ENCODE assay signal across 8 mouse cellular contexts in genomic region chr15:93275623-93276022, GRCm38 (mm10). TPM values are rescaled to one million over a fixed set of nuclear protein-coding genes. Genes with fewer than 3 reads are reported as not detected.
DNase-seq lines count a peak whose midpoint lies in the region; ATAC-seq and TF ChIP-seq lines count a peak whose summit lies in the region.

No protein-coding gene starts in this region.

- peak overlapping the region; percentile 47 for H3K9ac ChIP-seq in kidney, embryonic 15.5 days
- H3K9ac ChIP-seq in midbrain, embryonic 14.5 days (replicated peaks; ENCODE audit: low read length), result peak overlapping the region; percentile 59

- CTCF ChIA-PET in Patski (lab: Charles Lee), result interaction anchor here (0.8 to 1.6 kb wide), 2 partner anchors 11 to 22 kb away, joined by 3 to 6 read pairs; no protein-coding TSS in a partner anchor

- H3K27ac ChIP-seq in kidney, embryonic 15.5 days, result peak overlapping the region; percentile 85
- H3K27ac ChIP-seq in forebrain, embryonic 10.5 days, result peak overlapping the region; percentile 94
- peak overlapping the region; percentile 94; the same call in 1 of the 2 replicates for H3K27ac ChIP-seq in limb, embryonic 10.5 days
- H3K27ac ChIP-seq in midbrain, embryonic 14.5 days (replicated peaks; ENCODE audit: low read depth, low read length), result peak overlapping the region; percentile 89

- WGBS in kidney, embryonic 15.5 days, result under 1% methylated on average over 21 of the region's 21 CpGs
- 1% methylated on average over 21 of the region's 21 CpGs for WGBS in forebrain, embryonic 10.5 days
- under 1% methylated on average over 21 of the region's 21 CpGs for WGBS in limb, embryonic 10.5 days
- WGBS in midbrain, embryonic 14.5 days, result under 1% methylated on average over 21 of the region's 21 CpGs

- H3K4me3 ChIP-seq in kidney, embryonic 15.5 days (replicated peaks), result peak overlapping the region; percentile 81
- peak overlapping the region; percentile 74 for H3K4me3 ChIP-seq in forebrain, embryonic 10.5 days
- H3K4me3 ChIP-seq in limb, embryonic 10.5 days, result peak overlapping the region; percentile 85
- H3K4me3 ChIP-seq in midbrain, embryonic 14.5 days (replicated peaks; ENCODE audit: low read depth, low read length), result peak overlapping the region; percentile 68

- DNase-seq in kidney, postnatal 4 days, result no peak
- peak; percentile 13 for DNase-seq in Patski (ENCODE audit: low read depth, low spot score)
- no peak for DNase-seq in forebrain, embryonic 10.5 days (ENCODE audit: extremely low spot score, low spot score)
- peak; percentile 61 for DNase-seq in limb, embryonic 10.5 days (ENCODE audit: low spot score)
- DNase-seq in midbrain, embryonic 14.5 days, result no peak
- no peak for DNase-seq in urinary bladder, postnatal 14 days (ENCODE audit: low spot score)
- DNase-seq in layer of hippocampus, adult 8-10 months (ENCODE audit: low spot score in 2 of 2), result no peak

- TF ChIP-seq CTCF in Patski (IDR thresholded peaks at IDR 0.05), result no peak

- H3K27me3 ChIP-seq in kidney, embryonic 15.5 days, result no peaks in the 10 kb centered on the region
- H3K27me3 ChIP-seq in Patski, result no peaks in the 10 kb centered on the region
- no peaks in the 10 kb centered on the region for H3K27me3 ChIP-seq in forebrain, embryonic 10.5 days (ENCODE audit: poor library complexity, severe bottlenecking)
- no peaks in the 10 kb centered on the region for H3K27me3 ChIP-seq in limb, embryonic 10.5 days (ENCODE audit: low read depth, poor library complexity, severe bottlenecking)
- H3K27me3 ChIP-seq in midbrain, embryonic 14.5 days (ENCODE audit: control insufficient read depth, insufficient read depth, low read length), result no peaks in the 10 kb centered on the region

- ATAC-seq in kidney, embryonic 15.5 days (replicated peaks; ENCODE audit: low FRiP score), result peak; percentile 60
- ATAC-seq in Patski, result peak; percentile 52
- ATAC-seq in midbrain, embryonic 14.5 days (ENCODE audit: low FRiP score, low TSS enrichment), result peak; percentile 47

- no peaks in the 10 kb centered on the region for H3K9me3 ChIP-seq in kidney, embryonic 15.5 days (replicated peaks)
- no peaks in the 10 kb centered on the region for H3K9me3 ChIP-seq in forebrain, embryonic 10.5 days
- no peaks in the 10 kb centered on the region for H3K9me3 ChIP-seq in limb, embryonic 10.5 days (replicated peaks)
- no peaks in the 10 kb centered on the region for H3K9me3 ChIP-seq in midbrain, embryonic 14.5 days (ENCODE audit: control insufficient read depth, low read length)

- in situ Hi-C loops in Patski (cut with MboI; ENCODE audit: low pct_unique_long_range_greater_than_20kb), result no loop called here

- H3K36me3 ChIP-seq in kidney, embryonic 15.5 days, result peaks cover 8% of the 10 kb centered on the region
- peaks cover 15% of the 10 kb centered on the region for H3K36me3 ChIP-seq in forebrain, embryonic 10.5 days (replicated peaks)
- peaks cover 9% of the 10 kb centered on the region for H3K36me3 ChIP-seq in limb, embryonic 10.5 days
- peaks cover 5% of the 10 kb centered on the region; the same call in 1 of the 2 replicates for H3K36me3 ChIP-seq in midbrain, embryonic 14.5 days (ENCODE audit: control insufficient read depth, insufficient read depth, low read length)

- H3K4me1 ChIP-seq in kidney, embryonic 15.5 days, result peaks cover 30% of the 10 kb centered on the region
- peaks cover 45% of the 10 kb centered on the region for H3K4me1 ChIP-seq in forebrain, embryonic 10.5 days
- peaks cover 28% of the 10 kb centered on the region for H3K4me1 ChIP-seq in limb, embryonic 10.5 days
- peaks cover 25% of the 10 kb centered on the region for H3K4me1 ChIP-seq in midbrain, embryonic 14.5 days (ENCODE audit: control insufficient read depth, insufficient read depth, low read length)

- peak overlapping the region; percentile 94 for H3K4me2 ChIP-seq in kidney, embryonic 15.5 days
- H3K4me2 ChIP-seq in midbrain, embryonic 14.5 days (ENCODE audit: low read length), result peak overlapping the region; percentile 92

- POLR2A ChIA-PET in Patski (lab: Charles Lee), result interaction anchor here (1.7 kb wide), 1 partner anchor 61 kb away, joined by 4 read pairs; the partner anchor contains the start of gene Yaf2

RNA-seq across cellular contexts. Expression of gene Gxylt1, which starts 0.6 kb away (rescaled TPM):
- 15.2 and 15.9 TPM in 2 replicates for polyA plus RNA-seq in kidney, embryonic 15.5 days (2015; fragmentation: Nextera tagmentation; extraction: Ambion mirVana)
- polyA plus RNA-seq in Patski (2021), result 16.8 TPM
- 16.0 and 17.1 TPM in 2 replicates for polyA plus RNA-seq in forebrain, embryonic 10.5 days (2016; fragmentation: Nextera tagmentation; extraction: Ambion mirVana)
- 15.6 and 21.7 TPM in 2 replicates for polyA plus RNA-seq in limb, embryonic 10.5 days (2016; fragmentation: Nextera tagmentation; extraction: Ambion mirVana)
- polyA plus RNA-seq in midbrain, embryonic 14.5 days (2014; fragmentation: Nextera tagmentation; extraction: Ambion mirVana), result 5.0 and 7.3 TPM in 2 replicates
- total RNA-seq in layer of hippocampus, adult 8-10 months (2022), result 10 to 100 TPM; 12.0 to 13.0 (median 12.4) TPM

Comparison
In these comparisons a context has a peak if more than half of its experiments do, and no peak if none do; other contexts are left out.
1. DNase-seq: peak in Patski (single experiment) and limb, embryonic 10.5 days (single experiment); none in kidney, postnatal 4 days (0 of 2), forebrain, embryonic 10.5 days (single experiment), midbrain, embryonic 14.5 days (single experiment), urinary bladder, postnatal 14 days (single experiment) and layer of hippocampus, adult 8-10 months (0 of 2).
2. Peak in every context shown above with its lines, with median percentiles within 50 percentile points of each other: ATAC-seq, H3K27ac ChIP-seq and H3K4me3 ChIP-seq.